ENCODE assay signal across 9 mouse cellular contexts in the genomic region with DNA sequence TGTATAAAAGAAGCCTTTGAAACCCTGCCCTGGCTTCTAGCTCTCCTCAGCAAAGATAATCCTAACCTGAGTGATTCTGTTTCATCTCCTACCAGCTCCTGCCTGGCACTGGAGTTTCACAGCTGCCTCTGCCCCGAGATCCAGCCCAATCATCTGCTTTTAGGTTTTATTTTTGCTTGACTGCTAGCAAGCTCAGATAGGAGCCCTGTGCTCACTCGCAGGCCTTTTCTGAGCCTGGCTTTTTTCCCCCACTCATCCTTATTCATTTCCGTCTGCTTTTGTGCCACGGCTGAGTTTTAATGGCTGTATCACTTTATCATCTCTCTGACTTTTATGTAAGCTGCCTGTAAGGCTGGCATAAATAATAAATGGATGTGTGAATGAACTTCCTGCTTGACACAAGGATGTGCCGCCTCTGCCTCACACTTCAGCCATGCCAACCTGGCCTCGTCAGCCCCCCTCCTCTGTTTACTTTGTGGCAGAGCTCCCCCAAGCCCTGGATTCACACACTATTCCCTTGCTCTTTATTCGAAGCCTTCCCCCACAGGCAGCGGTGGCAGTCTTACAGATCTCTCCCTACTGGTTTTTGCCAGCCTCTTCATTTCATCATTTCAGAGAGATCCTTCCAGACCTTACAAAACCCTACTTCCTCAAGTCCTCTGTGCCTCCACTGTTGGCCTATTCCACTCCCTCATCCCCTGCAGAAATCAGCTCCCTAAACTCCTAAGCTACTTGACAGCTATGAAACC. TPM values are rescaled to one million over a fixed set of nuclear protein-coding genes. Genes with fewer than 3 reads are reported as not detected.
A peak's percentile ranks its signal among the peaks of the same experiment; 100 is the strongest.
DNase-seq lines count a peak whose midpoint lies in the region; ATAC-seq lines count a peak whose summit lies in the region.
"Had no signal": no experiment of that assay in that cellular context is flagged by ENCODE, and none has a peak within 500 bp of the region (broad histone marks: within the 10 kb centered on the region; RNA-seq: fewer than 3 reads in every experiment).

No protein-coding gene starts in this region.

- H3K4me3 ChIP-seq in limb, embryonic 12.5 days (replicated peaks): peak overlapping the region; percentile 50; the same call in 1 of the 2 replicates
- H3K4me3 ChIP-seq in limb, embryonic 10.5 days: no peak overlapping the region
- peak overlapping the region; percentile 55 for H3K4me3 ChIP-seq in embryonic facial prominence, embryonic 15.5 days (replicated peaks)
- no peak overlapping the region for H3K4me3 ChIP-seq in neural tube, embryonic 14.5 days (ENCODE audit: low read depth, low read length)

- peaks cover 10% of the 10 kb centered on the region; the same call in 1 of the 2 replicates for H3K4me1 ChIP-seq in limb, embryonic 12.5 days (replicated peaks)
- peaks cover 12% of the 10 kb centered on the region for H3K4me1 ChIP-seq in limb, embryonic 10.5 days
- H3K4me1 ChIP-seq in embryonic facial prominence, embryonic 15.5 days: peaks cover 14% of the 10 kb centered on the region
- peaks cover 4% of the 10 kb centered on the region; the same call in 1 of the 2 replicates for H3K4me1 ChIP-seq in neural tube, embryonic 14.5 days (ENCODE audit: control insufficient read depth, insufficient read depth, low read length)

- ATAC-seq in limb, embryonic 12.5 days (ENCODE audit: insufficient number of reproducible peaks, insufficient read depth, low FRiP score, low TSS enrichment, low read depth): no peak
- no peak for ATAC-seq in embryonic facial prominence, embryonic 15.5 days (ENCODE audit: insufficient number of reproducible peaks, low FRiP score, low TSS enrichment, low read depth)
- ATAC-seq in neural tube, embryonic 14.5 days (ENCODE audit: low read depth): no peak

- H3K27ac ChIP-seq in limb, embryonic 12.5 days: 0 out of 2 replicates have a peak overlapping the region, but pooled peaks have one; percentile 7
- no peak overlapping the region for H3K27ac ChIP-seq in limb, embryonic 10.5 days
- H3K27ac ChIP-seq in embryonic facial prominence, embryonic 15.5 days (replicated peaks): peak overlapping the region; percentile 91
- H3K27ac ChIP-seq in neural tube, embryonic 14.5 days (ENCODE audit: low read depth, low read length): peak overlapping the region; percentile 62; the same call in 1 of the 2 replicates

- peak overlapping the region; percentile 81 for H3K4me2 ChIP-seq in limb, embryonic 12.5 days
- H3K4me2 ChIP-seq in embryonic facial prominence, embryonic 15.5 days (replicated peaks): peak overlapping the region; percentile 80
- H3K4me2 ChIP-seq in neural tube, embryonic 14.5 days (ENCODE audit: low read depth, low read length): no peak overlapping the region

- 64% methylated on average over 8 of the region's 8 CpGs for WGBS in limb, embryonic 12.5 days
- 69% methylated on average over 8 of the region's 8 CpGs for WGBS in limb, embryonic 10.5 days
- 69% methylated on average over 8 of the region's 8 CpGs for WGBS in embryonic facial prominence, embryonic 15.5 days
- WGBS in neural tube, embryonic 14.5 days: 48% methylated on average over 8 of the region's 8 CpGs

- DNase-seq in limb, embryonic 10.5 days (ENCODE audit: low spot score): no peak
- peak; percentile 22 for DNase-seq in induced T-regulatory cell, adult 2 months (ENCODE audit: low read depth)
- no peak for DNase-seq in cerebellum, adult 11-12 months
- no peak for DNase-seq in kidney, postnatal 10 days

- H3K27me3 ChIP-seq in limb, embryonic 12.5 days: no peaks in the 10 kb centered on the region
- H3K27me3 ChIP-seq in limb, embryonic 10.5 days (ENCODE audit: low read depth, poor library complexity, severe bottlenecking): peaks cover 18% of the 10 kb centered on the region
- H3K27me3 ChIP-seq in embryonic facial prominence, embryonic 15.5 days: no peaks in the 10 kb centered on the region
- no peaks in the 10 kb centered on the region for H3K27me3 ChIP-seq in neural tube, embryonic 14.5 days (ENCODE audit: control insufficient read depth, insufficient read depth, low read length)

- H3K36me3 ChIP-seq in limb, embryonic 12.5 days: no peaks in the 10 kb centered on the region
- no peaks in the 10 kb centered on the region for H3K36me3 ChIP-seq in limb, embryonic 10.5 days
- H3K36me3 ChIP-seq in embryonic facial prominence, embryonic 15.5 days: peaks cover 10% of the 10 kb centered on the region
- no peaks in the 10 kb centered on the region for H3K36me3 ChIP-seq in neural tube, embryonic 14.5 days (ENCODE audit: control insufficient read depth, insufficient read depth, low read length)

- peak overlapping the region; percentile 83; the same call in 1 of the 2 replicates for H3K9ac ChIP-seq in limb, embryonic 12.5 days (replicated peaks)
- no peak overlapping the region for H3K9ac ChIP-seq in embryonic facial prominence, embryonic 15.5 days
- H3K9ac ChIP-seq in neural tube, embryonic 14.5 days (replicated peaks; ENCODE audit: low read depth, low read length): no peak overlapping the region

- 0 out of 2 replicates have a peak, but pooled peaks cover 3% of the 10 kb centered on the region for H3K9me3 ChIP-seq in limb, embryonic 12.5 days
- H3K9me3 ChIP-seq in limb, embryonic 10.5 days (replicated peaks): no peaks in the 10 kb centered on the region
- H3K9me3 ChIP-seq in embryonic facial prominence, embryonic 15.5 days (replicated peaks): no peaks in the 10 kb centered on the region
- H3K9me3 ChIP-seq in neural tube, embryonic 14.5 days (ENCODE audit: control insufficient read depth, low read length): no peaks in the 10 kb centered on the region

RNA-seq across cellular contexts. Expression of a gene that starts 1.7 kb away (rescaled TPM):
- polyA plus RNA-seq in limb, embryonic 12.5 days (2016; fragmentation: Nextera tagmentation; extraction: Ambion mirVana): 5.3 and 6.7 TPM in 2 replicates
- polyA plus RNA-seq in limb, embryonic 10.5 days (2016; fragmentation: Nextera tagmentation; extraction: Ambion mirVana): 2.1 and 3.3 TPM in 2 replicates
- polyA plus RNA-seq in embryonic facial prominence, embryonic 15.5 days (2015; fragmentation: Nextera tagmentation; extraction: Ambion mirVana): 13.4 and 14.6 TPM in 2 replicates
- 3.7 and 4.5 TPM in 2 replicates for polyA plus RNA-seq in neural tube, embryonic 14.5 days (2014; fragmentation: Nextera tagmentation; extraction: Ambion mirVana)

RNA-seq across cellular contexts. Expression of a gene that starts 15.4 kb away (rescaled TPM):
- not detected in 2 replicates for polyA plus RNA-seq in limb, embryonic 12.5 days (2016; fragmentation: Nextera tagmentation; extraction: Ambion mirVana)
- polyA plus RNA-seq in limb, embryonic 10.5 days (2016; fragmentation: Nextera tagmentation; extraction: Ambion mirVana): 0.13 TPM in 1 of 2 replicates, not detected in the other
- polyA plus RNA-seq in embryonic facial prominence, embryonic 15.5 days (2015; fragmentation: Nextera tagmentation; extraction: Ambion mirVana): 0.14 and 0.19 TPM in 2 replicates
- 0.12 and 0.23 TPM in 2 replicates for polyA plus RNA-seq in neural tube, embryonic 14.5 days (2014; fragmentation: Nextera tagmentation; extraction: Ambion mirVana)
- polyA plus RNA-seq: adrenal gland, adult 2 months had no signal

RNA-seq across cellular contexts. Expression of a gene that starts 21.8 kb away (rescaled TPM):
- 7.0 and 7.7 TPM in 2 replicates for polyA plus RNA-seq in limb, embryonic 12.5 days (2016; fragmentation: Nextera tagmentation; extraction: Ambion mirVana)
- 1.9 and 4.6 TPM in 2 replicates for polyA plus RNA-seq in limb, embryonic 10.5 days (2016; fragmentation: Nextera tagmentation; extraction: Ambion mirVana)
- 5.1 and 5.5 TPM in 2 replicates for polyA plus RNA-seq in embryonic facial prominence, embryonic 15.5 days (2015; fragmentation: Nextera tagmentation; extraction: Ambion mirVana)
- 21.4 and 25.0 TPM in 2 replicates for polyA plus RNA-seq in neural tube, embryonic 14.5 days (2014; fragmentation: Nextera tagmentation; extraction: Ambion mirVana)

RNA-seq across cellular contexts. Expression of a gene that starts 26.2 kb away (rescaled TPM):
- polyA plus RNA-seq in limb, embryonic 12.5 days (2016; fragmentation: Nextera tagmentation; extraction: Ambion mirVana): not detected in 2 replicates
- not detected in 2 replicates for polyA plus RNA-seq in limb, embryonic 10.5 days (2016; fragmentation: Nextera tagmentation; extraction: Ambion mirVana)
- 15.9 and 23.5 TPM in 2 replicates for polyA plus RNA-seq in embryonic facial prominence, embryonic 15.5 days (2015; fragmentation: Nextera tagmentation; extraction: Ambion mirVana)
- not detected in 2 replicates for polyA plus RNA-seq in neural tube, embryonic 14.5 days (2014; fragmentation: Nextera tagmentation; extraction: Ambion mirVana)
- polyA plus RNA-seq: limb, embryonic 11.5 days had no signal

RNA-seq across cellular contexts. Expression of a gene that starts 32.8 kb away (rescaled TPM):
- polyA plus RNA-seq in limb, embryonic 12.5 days (2016; fragmentation: Nextera tagmentation; extraction: Ambion mirVana): 18.4 and 18.7 TPM in 2 replicates
- 19.6 and 23.9 TPM in 2 replicates for polyA plus RNA-seq in limb, embryonic 10.5 days (2016; fragmentation: Nextera tagmentation; extraction: Ambion mirVana)
- 16.1 and 17.7 TPM in 2 replicates for polyA plus RNA-seq in embryonic facial prominence, embryonic 15.5 days (2015; fragmentation: Nextera tagmentation; extraction: Ambion mirVana)
- 19.7 and 22.6 TPM in 2 replicates for polyA plus RNA-seq in neural tube, embryonic 14.5 days (2014; fragmentation: Nextera tagmentation; extraction: Ambion mirVana)

Comparison
In these comparisons a context has a peak if more than half of its experiments do, and no peak if none do; other contexts are left out.
1. H3K4me3 ChIP-seq: peak in limb, embryonic 12.5 days (single experiment) and embryonic facial prominence, embryonic 15.5 days (single experiment); none in limb, embryonic 10.5 days (single experiment) and neural tube, embryonic 14.5 days (single experiment).